Mouse (Mus musculus) bone marrow, adult 2 months (tissue): ENCODE measurements around the gene Ppp1r12c.

Experiments
- CTCF ChIP-seq: fragments of 200-500 bp; IDR thresholded peaks from 2 replicates; pipeline ENCODE4 v1.5.1; 2011; ENCODE audit warnings: low read length, control low read depth; ENCODE audit not compliant: control insufficient read depth, insufficient read depth
- POLR2A ChIP-seq: fragments of 200-500 bp; IDR thresholded peaks from 2 replicates; pipeline ENCODE4 v1.6.1; 2011; ENCODE audit warnings: low read depth, mild to moderate bottlenecking, control low read depth, low read length, borderline replicate concordance; ENCODE audit not compliant: control insufficient read depth

DNA sequence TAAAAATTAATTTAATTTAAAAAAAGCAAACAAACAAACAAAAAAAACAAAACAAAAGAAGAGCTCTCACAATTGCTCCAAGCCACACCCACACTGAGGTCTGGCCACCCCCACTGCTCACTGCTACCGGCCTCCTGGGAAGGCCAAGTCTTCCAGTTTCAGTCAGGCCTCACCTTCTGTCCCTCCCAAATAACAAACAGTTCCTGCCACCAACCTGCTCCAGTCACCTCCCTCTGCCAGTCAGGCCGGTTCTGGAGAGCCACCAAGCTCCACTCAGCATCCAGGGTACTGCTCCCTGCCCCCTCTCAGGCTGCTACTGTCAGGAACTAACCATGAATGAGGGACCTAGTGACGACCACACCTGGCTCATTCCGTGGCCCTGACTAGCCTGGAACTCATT, 48.8 kb downstream of the Ppp1r12c start:
- TF ChIP-seq CTCF, result no peak
- TF ChIP-seq POLR2A, result no peak
